Mouse (Mus musculus) cerebellum, postnatal 10 days (tissue): ENCODE data around the gene Bpnt1.

Experiments used
- DNase-seq, 2 experiments: peaks; one replicate each; pipeline ENCODE4 v3.0.0; 2021; ENCODE audit warnings: mixed read lengths in 2 of 2

The Bpnt1 gene

DNA sequence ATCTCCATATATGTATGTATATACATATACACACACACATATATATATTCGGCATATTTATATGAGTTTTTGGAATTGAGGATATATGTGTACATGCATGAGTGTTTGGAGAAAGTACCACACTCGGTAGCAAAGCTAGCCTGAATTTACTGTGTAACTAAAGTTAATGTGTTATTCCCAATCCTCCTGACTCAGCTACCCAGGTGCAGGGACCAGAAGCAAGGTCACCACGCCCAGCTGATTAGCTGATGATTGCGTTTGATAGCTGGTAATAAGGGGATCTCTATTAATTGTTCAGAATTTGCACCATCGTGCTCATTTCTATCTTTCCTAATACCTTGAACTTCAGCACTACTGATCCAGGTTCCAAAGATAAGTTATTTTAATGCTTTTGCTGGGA lies 1.7 kb downstream of the Bpnt1 start:
- no peak for DNase-seq

DNA sequence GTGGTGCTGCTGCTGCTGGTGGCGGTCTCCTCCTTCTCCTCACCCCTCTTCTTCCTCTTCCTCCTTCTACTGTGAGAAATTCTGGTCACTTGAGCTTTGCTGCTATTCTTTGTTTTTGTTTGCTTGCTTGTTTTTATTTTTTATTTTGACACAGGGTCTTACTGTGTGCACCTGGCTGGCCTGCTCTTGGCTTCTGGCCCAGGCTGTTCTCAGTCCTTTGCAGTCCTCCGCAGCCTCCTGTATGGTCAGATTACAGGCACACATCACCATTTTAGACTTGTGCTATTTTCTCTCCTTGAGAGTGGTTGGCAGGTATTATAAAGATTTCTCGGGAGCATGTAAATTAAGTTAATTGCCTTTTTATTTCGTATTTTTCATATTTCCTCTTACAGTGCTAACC lies 2.2 kb downstream of the Bpnt1 start:
- peak in 1 of 2 experiments; percentile 19 for DNase-seq

DNA sequence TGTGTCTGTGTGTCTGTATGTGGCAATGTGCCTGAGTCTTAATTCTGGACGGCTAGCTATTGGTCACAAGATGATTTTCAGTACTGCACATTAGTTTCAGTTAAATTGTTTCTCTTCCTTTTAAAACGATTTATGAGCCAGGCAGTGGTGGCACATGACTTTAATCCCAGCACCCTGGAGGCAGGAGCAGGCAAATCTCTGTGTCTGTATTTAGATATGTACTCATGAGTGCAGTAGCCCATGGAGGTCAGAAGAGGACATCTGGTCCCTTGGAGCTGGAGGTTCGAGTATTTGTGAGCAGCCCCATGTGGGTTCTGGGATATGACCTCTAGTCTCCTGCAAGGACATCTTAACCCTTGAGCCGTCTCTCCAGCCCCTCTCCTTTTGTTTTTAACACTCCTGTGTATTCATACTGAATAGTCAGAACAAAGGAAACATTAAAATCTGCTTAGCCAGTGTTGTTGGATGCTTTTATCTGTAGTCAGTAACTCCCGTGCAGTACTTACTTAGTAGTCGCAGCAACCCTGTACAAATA lies 3.3 kb downstream of the Bpnt1 start:
- no peak for DNase-seq

DNA sequence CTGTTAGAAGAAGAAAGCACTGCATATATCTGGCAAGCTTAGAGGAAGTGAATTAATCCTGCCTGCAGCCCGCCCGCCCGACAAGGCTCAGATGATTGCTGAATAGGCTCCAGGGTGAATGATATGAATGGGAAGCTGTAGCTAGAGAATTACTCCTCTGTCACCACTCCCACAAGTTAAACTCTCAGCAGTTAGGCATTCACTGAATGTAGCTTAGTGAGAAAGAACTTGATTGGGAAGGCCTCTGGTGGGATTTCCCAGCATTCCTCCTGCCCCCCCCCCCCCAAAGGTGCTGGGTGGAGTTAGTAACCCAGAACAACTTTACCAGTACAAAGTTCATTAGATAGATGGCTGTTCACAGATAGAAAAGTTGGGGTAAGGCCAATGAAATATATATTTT lies 4.6 kb downstream of the Bpnt1 start:
- DNase-seq, result no peak

DNA sequence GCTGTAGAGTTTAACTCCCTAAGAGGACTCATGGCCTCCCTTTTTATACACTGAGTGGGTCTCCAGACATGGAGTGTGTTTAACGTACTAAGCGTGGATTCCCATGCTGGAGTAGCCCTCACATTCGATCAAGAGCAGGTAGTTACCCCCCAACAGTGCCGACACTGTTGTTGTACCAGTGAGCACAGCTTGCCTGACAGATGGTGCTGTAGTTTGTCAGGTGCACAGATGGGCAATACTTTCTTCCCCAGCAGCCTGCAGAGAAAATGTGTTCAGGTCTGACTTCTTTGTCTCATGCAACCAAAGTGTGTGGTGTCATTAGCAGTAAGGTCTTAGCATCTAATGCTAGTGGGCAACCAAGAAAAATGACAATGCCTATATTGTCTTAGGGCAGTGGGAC lies 10.5 kb downstream of the Bpnt1 start:
- peak in 1 of 2 experiments; percentile 36 for DNase-seq

DNA sequence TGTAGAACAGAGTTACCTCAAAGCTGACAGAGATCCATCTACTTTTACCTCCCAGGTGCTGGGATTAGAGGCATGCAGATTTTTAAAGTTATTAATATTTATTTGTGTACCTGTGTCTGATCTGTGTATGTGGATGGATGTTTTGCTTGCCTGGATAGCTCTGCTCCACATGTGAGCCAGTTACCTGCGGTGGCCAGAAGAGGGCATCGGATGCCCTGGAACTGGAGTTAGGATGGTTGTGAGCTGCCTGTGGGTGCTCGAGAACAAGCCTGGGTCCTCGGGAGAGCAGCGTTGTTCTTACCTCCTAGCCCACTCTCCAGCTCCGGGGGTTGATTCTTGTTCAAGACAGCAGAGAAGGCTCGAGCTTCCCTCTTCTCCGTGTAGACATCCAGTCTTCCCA lies 11.5 kb downstream of the Bpnt1 start:
- no peak for DNase-seq

DNA sequence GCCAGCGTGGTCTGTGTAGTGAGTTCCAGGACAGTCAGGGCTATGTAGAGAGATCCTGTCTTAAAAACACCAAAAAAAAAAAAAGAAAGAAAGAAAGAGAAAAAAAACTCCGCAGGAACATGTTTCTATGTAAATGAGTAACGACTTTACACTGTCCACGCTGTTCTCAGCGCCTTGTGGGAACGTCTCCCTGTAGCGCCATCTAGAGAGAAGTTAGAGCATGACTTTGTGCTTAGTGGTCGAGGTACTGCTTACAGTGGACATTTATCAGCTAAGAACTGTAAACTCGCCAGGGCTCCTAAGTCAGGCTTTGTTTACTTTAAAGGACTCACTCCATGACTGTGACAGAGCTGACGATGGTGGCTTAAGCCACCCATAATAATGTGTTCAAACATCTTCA lies 14.2 kb downstream of the Bpnt1 start:
- DNase-seq, result no peak

DNA sequence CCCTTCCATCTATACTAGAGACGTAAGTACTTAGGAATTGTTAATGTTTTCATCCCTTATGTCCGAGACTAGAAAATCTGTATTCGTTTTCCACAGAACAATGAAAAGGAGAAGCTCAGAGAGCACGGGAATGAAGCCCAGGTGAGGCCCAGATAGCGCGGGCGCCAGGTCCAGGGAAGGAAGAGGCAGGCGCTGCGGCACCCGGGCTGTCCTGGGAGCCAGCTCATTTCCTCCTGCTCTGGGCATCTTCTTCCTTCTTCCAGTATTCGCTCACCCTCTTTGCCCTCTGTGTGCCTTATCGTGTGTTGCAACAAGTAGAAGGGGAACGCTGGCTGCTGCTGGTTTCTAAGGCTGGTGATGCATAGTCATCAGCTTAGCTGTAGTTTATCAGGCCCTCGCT lies 17.8 kb downstream of the Bpnt1 start:
- no peak for DNase-seq

DNA sequence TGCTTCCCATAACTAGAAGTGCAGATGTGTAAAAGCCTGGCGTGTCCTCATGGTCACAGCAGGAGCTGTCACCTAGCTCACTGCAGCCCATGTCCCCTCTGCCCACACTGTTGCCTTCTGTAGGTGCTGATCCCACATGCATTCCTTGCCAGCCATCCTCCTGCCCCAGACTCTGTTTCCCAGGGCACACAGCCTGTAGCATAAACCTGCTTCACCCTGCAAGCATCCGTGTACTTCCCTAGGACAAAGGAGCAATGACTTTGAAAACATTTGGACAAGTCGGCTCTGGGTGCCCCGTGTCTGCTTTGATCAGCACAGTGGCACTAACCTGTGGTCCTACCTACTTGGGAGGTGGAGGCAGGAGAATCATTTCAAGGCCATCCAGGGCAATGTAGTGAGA lies 18.7 kb downstream of the Bpnt1 start:
- no peak for DNase-seq

DNA sequence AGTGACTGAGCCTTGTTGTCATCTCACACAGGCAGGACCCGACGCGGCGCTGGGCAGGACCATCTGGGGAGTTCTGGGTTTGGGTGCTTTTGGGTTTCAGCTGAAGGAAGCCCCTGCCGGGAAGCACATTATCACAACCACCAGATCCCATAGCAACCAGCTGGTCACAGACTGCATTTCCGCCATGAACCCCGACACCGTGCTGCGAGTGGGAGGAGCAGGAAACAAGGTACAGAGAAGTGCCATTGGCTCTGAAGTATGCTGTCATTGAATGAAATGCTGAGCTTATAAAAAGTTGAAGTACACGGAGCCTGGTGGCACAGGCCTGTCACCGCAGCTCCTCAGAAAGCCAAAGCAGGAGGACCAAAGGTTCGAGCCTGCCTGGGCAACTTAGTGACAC lies 20.2 kb downstream of the Bpnt1 start:
- DNase-seq, result no peak

DNA sequence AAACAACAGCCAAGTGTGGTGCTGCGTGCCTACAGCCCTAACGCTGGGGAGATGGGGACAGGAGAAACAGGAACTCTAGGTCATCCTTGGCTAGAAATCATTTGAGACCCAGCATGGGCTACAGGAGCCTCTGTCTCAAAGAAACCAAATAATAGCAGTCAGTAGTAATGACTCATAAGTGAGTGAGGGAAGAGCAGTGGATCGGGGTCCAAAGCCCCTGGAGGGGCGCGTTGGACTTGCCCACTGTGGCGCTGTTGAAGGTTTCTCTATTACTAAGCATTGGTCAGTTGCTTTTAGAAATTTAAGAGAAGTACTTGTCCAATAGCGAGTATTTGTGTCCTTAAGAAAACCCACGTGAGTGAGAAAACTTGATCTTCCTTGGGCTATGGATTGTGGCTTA lies 21.4 kb downstream of the Bpnt1 start:
- DNase-seq, result no peak

DNA sequence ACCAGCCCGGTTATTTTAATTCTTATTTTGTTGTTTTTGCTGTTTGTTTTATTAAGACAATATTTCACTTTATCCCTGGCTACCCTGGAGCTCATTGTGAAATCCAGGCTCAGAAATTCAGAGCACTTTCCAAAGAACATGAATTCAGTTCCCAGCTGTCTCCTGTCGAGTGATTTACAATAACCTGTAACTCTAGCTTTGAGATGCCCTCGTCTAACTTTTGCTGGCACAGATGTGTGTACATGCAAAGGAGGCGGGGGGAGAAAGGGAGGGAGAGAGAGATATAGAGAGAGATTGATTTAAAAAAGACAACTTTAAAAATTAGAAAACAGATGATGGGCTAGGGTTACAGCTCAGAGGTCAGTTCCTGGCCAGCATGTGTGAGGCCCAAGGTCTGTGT lies 22.8 kb downstream of the Bpnt1 start:
- no peak for DNase-seq

DNA sequence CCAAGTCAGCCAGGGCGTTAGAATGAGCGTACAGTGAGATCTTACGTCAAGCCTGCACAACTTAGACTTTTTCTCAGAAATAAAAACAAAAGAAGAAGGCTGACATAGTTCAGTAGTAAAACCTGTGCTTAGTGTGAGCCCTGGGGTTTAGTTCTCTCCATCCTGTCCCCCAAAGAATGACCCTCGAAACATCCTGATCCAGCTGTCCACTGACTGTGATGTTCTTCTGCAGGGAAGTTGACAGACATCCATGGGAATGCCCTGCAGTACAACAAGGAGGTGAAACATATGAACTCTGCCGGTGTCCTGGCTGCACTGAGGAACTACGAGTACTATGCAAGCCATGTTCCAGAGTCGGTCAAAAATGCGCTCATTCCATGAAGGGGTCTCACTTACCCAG lies 24.3 kb downstream of the Bpnt1 start:
- no peak for DNase-seq

DNA sequence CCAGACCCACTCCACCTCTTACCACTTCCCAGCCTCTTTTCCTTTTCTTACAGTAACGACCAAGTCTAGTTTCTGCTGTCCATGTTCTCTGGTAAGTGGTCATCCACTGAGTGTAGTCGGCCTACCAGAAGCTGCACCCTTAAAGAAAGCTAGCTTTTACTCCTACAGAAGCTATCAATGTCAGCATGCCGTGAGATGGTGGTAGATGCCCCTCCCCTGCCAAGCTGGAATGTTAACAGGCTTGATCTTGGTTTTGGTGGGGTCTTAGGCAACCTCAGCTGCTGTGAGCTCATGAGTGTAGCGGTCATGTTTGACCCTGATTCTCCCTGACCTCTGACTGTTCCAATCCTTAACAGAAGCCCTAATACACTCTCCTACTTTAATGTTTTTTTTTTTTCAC lies 26.3 kb downstream of the Bpnt1 start:
- DNase-seq, result no peak

DNA sequence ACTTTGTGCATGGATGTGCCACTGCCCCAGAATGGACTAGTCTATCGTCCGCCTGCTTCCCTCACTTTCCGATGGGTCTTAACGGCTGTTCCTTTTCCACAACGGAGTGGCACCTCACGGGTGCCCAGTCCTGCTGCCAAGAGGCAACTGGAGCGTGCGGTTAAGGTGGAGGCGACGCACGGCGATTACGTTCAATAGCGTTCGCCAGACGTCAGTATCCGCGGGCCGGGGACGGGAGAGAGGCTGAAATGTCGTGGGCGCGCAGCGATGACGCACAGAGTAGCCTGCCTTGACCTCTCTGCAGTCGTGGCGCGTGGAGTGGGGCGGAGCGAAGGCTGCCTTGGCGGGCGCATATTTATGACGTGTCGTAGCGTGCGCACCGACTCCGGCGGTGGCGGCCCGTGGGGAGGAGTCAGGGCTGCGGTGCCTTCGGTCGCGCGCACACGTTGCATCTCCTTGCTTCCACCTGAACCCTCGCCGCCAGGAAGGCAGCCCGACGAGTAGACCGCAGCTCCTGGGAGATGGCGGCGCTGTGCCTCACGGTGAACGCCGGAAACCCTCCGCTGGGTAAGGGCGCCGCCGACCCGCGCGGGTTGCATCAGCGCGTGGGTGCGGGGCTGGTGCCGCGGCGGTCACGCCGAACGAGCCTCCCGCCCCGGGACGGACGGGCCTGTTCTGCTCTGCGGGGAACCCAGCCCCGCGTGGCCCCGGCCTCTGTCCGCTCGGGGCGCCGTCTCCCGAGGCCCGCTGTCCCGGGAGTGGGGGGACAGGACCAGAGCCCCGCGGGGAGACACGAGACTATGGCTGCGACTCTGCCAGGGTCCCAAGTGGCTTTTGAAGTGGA lies 30.9 kb downstream of the Bpnt1 start, which contains the start of gene Eprs:
Eprs (plus strand) TSS at position 368 of the 844 bp plus-strand sequence.
- DNase-seq, result peak; percentile 99 to 100

DNA sequence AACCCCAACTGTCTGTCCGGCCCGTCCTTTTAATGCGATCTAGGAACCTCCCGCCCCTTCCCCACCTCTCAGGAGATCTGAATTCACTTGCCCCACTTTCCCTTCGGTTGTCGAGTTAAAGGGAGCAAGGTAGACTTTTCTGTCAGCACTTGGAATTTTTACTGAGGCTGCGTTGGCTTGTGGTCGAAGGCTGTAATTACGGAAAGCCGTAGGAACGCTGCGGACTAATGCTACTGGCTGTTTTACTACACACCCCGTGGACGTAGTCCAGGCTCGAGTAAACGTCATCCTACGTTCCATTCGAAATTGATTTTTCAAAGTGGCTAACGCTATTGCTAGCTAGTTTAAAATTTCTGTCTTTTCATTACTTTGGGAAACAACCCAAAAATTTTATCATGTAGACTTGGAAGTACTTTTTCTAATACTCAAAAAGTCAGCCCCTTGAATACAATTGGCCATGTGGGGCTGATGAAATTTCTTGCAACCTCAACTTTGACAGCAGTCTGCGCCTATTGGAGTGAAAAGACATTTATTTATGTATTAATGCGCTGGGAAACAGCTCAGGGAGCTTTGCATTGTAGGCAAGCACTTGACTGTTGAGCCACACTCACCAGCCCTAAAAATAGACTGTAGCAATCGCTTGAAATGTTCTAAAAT lies 31.7 kb downstream of the Bpnt1 start:
- DNase-seq, result peak; percentile 56 to 70

DNA sequence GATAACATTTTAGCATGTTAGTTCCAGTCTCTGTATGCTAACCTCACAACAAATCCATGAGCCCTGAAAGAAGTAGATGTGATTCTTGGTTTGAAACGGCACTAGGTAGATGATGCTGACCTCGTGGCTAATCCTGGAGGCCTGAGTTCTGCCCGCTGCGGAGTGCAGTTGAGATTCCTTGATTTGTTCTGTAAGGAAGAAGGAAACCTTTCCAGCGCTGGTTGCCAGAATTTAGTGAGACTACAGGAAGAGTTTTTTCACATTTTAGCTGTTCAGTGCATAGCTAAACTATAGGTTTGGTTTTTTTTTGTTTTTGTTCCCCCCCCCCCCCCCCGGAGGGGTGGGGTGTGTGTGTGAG lies 32.2 kb downstream of the Bpnt1 start:
- DNase-seq, result peak; percentile 9 to 15

DNA sequence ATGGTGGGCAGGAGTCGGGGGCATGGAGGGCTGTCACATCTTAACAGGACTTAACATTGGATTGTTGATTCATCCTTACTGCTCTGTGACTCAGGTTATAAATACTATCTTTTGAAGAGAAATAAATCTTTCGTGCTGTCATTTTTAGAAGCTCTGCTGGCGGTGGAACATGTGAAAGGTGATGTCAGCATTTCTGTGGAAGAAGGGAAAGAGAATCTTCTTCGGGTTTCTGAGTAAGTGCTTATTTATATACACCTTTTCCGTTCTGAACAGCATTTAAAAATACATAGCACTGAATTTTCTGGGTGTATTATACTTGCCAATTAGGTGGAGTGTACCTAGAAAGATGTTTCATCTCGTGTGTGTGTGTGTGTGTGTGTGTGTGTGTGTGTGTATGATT lies 35.4 kb downstream of the Bpnt1 start:
- DNase-seq, result no peak

DNA sequence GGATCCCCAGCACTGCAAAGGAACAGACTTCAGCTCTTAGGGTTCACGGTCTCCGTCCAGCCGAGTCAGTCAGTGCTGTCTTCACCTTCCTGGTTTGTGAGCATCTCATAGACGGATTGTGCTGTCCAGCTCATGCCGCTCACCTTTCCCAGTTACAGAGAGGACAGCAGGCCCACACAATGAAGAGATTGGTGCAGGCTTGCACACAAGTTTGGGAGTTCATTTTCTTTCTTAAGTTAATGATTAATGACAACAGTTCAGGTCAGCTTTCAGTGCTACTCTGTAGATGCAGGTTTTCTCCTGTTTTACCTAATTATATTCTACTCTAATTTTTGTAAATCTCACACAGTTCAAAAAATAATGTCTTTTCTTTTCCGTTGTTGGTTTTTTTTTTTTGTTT lies 38.0 kb downstream of the Bpnt1 start:
- DNase-seq, result no peak

DNA sequence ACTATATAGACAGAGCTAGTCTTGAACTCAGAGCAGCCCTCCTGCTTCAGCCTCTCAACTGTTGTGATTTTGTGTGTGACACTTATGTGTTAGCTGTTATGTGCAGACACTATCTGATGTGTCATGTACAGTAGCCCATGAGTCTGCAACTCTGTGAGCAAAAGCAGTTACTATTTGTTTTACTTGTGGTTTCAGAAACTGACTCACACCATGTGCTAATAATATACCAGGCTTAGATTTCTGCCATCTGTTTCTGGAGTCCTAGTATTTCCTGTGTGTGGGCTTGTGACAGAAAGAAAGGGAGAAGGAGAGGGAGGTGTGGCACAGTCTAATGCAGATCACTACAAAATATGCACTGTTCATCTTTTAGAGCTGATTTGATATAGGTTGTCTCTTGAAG lies 44.4 kb downstream of the Bpnt1 start:
- DNase-seq, result no peak

DNA sequence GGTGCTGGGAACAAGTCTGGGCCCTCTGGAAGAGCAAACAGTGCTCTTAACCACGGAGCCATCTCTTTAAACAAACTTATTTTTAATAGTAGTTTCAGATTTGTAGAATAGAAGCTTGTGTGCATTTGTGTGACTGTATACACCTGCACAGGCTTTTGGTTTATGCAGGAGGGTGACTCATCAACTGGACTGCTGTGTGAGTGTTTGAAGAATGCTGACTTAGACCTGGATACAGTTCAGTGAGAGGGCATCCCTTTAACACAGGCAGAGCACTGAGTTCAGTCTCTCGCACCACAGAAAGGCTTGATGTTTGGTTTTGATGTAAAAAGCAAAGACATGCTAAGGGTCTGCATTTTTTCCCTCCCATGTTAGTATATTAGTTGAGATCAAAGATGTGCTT lies 45.5 kb downstream of the Bpnt1 start:
- DNase-seq, result no peak

DNA sequence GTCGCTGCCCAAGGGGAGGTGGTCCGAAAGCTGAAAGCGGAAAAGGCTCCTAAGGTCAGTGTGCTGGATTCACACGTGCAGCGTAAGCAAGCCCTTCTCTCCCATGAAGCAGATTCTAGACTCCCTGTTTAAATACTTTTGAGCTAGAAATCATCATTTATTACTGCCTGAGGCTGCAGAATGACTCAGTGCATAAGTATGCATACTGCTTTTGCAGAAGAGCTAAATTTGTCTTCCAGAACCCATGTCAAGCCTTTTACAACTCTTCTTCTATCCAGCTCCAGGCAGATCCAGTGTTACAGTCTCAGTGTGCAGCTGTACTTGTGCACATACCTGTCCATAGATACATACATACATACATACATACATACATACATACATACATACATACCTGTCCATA lies 69.7 kb downstream of the Bpnt1 start:
- no peak for DNase-seq

DNA sequence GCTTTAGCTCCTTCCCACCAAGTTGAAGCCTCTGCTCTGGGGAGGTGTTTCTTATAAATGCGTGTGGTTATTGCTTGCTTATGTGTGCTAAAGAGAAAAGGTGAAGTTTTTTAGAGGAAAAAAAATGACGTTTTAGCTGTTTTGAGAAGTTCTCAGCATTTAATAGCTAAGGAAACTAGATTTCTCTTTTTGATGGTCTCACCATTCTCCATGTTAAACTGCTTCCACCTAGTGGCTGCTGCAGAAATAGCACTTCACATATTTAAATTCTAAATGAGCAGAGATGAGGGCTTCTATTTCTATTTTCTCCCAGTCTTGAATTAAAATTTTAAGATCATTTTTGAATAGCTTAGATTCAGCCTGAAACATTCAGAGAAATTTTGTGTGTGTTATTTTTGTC lies 72.1 kb downstream of the Bpnt1 start:
- peak; percentile 49 to 65 for DNase-seq

DNA sequence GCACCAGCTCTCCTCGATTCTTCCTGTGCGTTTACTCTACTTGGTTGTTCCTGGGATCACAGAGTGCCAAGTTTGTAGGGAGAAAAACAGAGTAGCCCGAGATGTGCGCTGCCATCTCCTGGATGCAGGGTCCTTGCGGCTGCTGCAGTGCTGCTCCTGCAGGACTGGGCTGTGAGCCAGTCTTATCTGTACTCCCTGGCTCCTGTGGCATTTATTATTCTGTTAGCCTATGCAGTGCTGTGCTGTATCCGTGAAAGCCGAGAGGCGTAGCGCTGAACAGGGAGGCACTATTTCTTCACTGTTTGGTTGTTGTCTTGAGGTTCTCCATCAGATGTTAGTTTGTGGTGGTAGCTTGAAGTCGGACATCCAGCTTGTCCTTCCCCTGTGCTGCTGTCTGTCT lies 74.0 kb downstream of the Bpnt1 start:
- DNase-seq, result no peak
